Mouse (Mus musculus): ENCODE data around the gene Gm9844.
"Not testable (repeated sequence)": the region's sequence is repeated elsewhere in the genome, so short reads cannot be mapped to it uniquely, and the experiment has no call there.

The Gm9844 gene

GRCm38 (mm10) chr7:24861913-24862312, at the start of gene Gm9844:
TSS of gene Gm9844 (plus strand) at chr7:24862213.
- DNase-seq (ENCODE audit: low spot score) = no peak

- DNase-seq (ENCODE audit: low spot score) = peak; percentile 32
Measured at GRCm38 (mm10) chr7:24817502-24817901, 44.5 kb upstream of the Gm9844 start.

- DNase-seq (ENCODE audit: low spot score) = no peak
Measured at GRCm38 (mm10) chr7:24824452-24824851, 37.6 kb upstream of the Gm9844 start.

GRCm38 (mm10) chr7:24827181-24827580, 34.8 kb upstream of the Gm9844 start:
- no peak for DNase-seq (ENCODE audit: low spot score)

GRCm38 (mm10) chr7:24838732-24839409, 23.1 kb upstream of the Gm9844 start:
- not testable (repeated sequence) for DNase-seq (ENCODE audit: low spot score)

- DNase-seq (ENCODE audit: low spot score) = no peak
Measured at GRCm38 (mm10) chr7:24839410-24839808, 22.6 kb upstream of the Gm9844 start.

GRCm38 (mm10) chr7:24840331-24840730, 21.7 kb upstream of the Gm9844 start:
- DNase-seq (ENCODE audit: low spot score) = no peak

GRCm38 (mm10) chr7:24841009-24841408, 21.0 kb upstream of the Gm9844 start:
- DNase-seq (ENCODE audit: low spot score) = no peak

- DNase-seq (ENCODE audit: low spot score) = no peak
Measured at GRCm38 (mm10) chr7:24844144-24844543, 17.9 kb upstream of the Gm9844 start.

- no peak for DNase-seq (ENCODE audit: low spot score)
Measured at GRCm38 (mm10) chr7:24845181-24845580, 16.8 kb upstream of the Gm9844 start.

- peak; percentile 63 for DNase-seq (ENCODE audit: low spot score)
Measured at GRCm38 (mm10) chr7:24845713-24846112, 16.3 kb upstream of the Gm9844 start.

GRCm38 (mm10) chr7:24846576-24846975, 15.4 kb upstream of the Gm9844 start:
- not testable (repeated sequence) for DNase-seq (ENCODE audit: low spot score)

- DNase-seq (ENCODE audit: low spot score) = peak; percentile 57
Measured at GRCm38 (mm10) chr7:24850162-24850561, 11.9 kb upstream of the Gm9844 start.

GRCm38 (mm10) chr7:24850899-24851303, 11.1 kb upstream of the Gm9844 start:
- peak; percentile 87 for DNase-seq (ENCODE audit: low spot score)

GRCm38 (mm10) chr7:24851596-24852325, 10.3 kb upstream of the Gm9844 start:
- no peak for DNase-seq (ENCODE audit: low spot score)

GRCm38 (mm10) chr7:24852557-24853232, 9.3 kb upstream of the Gm9844 start:
- peak; percentile 27 for DNase-seq (ENCODE audit: low spot score)

GRCm38 (mm10) chr7:24853233-24853563, 8.8 kb upstream of the Gm9844 start:
- DNase-seq (ENCODE audit: low spot score) = no peak

- DNase-seq (ENCODE audit: low spot score) = no peak
Measured at GRCm38 (mm10) chr7:24853695-24854094, 8.3 kb upstream of the Gm9844 start.

GRCm38 (mm10) chr7:24856460-24857120, 5.4 kb upstream of the Gm9844 start:
- DNase-seq (ENCODE audit: low spot score) = no peak

GRCm38 (mm10) chr7:24859234-24859633, 2.8 kb upstream of the Gm9844 start:
- no peak for DNase-seq (ENCODE audit: low spot score)

GRCm38 (mm10) chr7:24862853-24863252, 840 bp downstream of the Gm9844 start:
- DNase-seq (ENCODE audit: low spot score) = no peak

- no peak for DNase-seq (ENCODE audit: low spot score)
Measured at GRCm38 (mm10) chr7:24864156-24864555, 2.1 kb downstream of the Gm9844 start.

GRCm38 (mm10) chr7:24869080-24869479, 7.1 kb downstream of the Gm9844 start:
- no peak for DNase-seq (ENCODE audit: low spot score)

All from yolk sac, embryonic 10.5 days (tissue).